Mouse (Mus musculus) bone marrow macrophage, adult 2 months (primary cell): ENCODE data around the gene Ccdc146. TPM values are rescaled to one million over a fixed set of nuclear protein-coding genes. Genes with fewer than 3 reads are reported as not detected.

Source experiments
- H3K27ac ChIP-seq: 2 replicates; pipeline ENCODE4 v1.5.1; 2012; ENCODE audit warnings: low read depth, low read length; ENCODE audit not compliant: insufficient read depth
- H3K4me1 ChIP-seq: 2 replicates; pipeline ENCODE4 v1.6.1; 2012; ENCODE audit warnings: low read length; ENCODE audit not compliant: control insufficient read depth, insufficient read depth
- H3K4me3 ChIP-seq: 2 replicates; pipeline ENCODE4 v1.5.1; 2012; ENCODE audit warnings: mild to moderate bottlenecking, low read length, moderate library complexity; ENCODE audit not compliant: insufficient read depth
- CTCF ChIP-seq: IDR thresholded peaks from 2 replicates; pipeline ENCODE4 v1.5.1; 2012; ENCODE audit warnings: low read depth, mild to moderate bottlenecking, low read length, moderate library complexity
- POLR2A ChIP-seq: IDR thresholded peaks from 2 replicates; pipeline ENCODE4 v1.6.1; 2012; ENCODE audit warnings: mild to moderate bottlenecking, low read depth, low read length, borderline replicate concordance
- polyA plus RNA-seq: library from polyadenylated mRNA; stranded (reverse); fragments of >200 nt; gene quantifications from 2 replicates; pipeline ENCODE4 v1.2.4, GENCODE M21; 2012; ENCODE audit not compliant: missing spikeins, insufficient read depth, insufficient read length

The Ccdc146 gene
- polyA plus RNA-seq, 1 experiment, result not detected

DNA sequence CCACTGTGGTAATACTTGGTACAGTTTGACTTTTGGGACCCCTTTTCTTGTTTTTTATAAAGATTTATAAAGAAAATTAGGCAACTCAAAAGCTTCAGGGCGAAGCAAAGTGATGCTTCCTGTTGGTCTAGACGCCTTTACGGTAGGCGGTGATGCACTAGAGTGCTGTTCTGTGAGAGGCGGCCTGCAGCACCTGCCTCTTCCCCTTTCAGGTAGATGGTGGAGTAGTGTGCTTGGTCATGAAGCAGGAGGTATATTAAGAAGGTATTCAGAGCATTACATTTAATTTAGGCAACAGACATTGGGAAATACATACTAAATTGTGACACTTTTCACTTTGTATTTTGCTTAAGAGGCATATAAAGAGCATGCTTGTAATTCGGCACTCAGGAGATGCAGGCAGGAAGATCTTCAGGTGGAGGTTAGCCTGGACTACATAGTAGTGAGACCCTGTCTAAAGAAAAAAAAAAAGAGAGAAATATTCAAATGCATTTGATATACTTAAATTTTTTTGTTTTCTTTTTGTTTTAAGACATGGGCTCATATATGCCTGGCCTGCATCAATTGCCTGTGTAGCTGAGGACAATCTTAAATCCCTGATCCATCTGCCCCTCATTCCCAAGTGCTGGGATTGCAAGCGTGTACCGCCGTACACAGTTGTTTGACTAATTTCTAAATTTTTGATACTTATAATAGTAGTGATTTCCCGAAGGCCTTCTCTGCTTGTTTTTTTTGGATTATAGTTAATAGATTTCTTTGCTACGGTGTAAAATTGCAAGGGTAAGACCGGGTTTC is 169.5 kb downstream of the Ccdc146 start:
- Histone ChIP-seq H3K4me3 (no peak overlapping the region), H3K27ac (no peak overlapping the region; the same call in 1 of the 2 replicates), H3K4me1 (peaks cover 15% of the 10 kb centered on the region)
- no peak for TF ChIP-seq CTCF
- TF ChIP-seq POLR2A, result no peak

DNA sequence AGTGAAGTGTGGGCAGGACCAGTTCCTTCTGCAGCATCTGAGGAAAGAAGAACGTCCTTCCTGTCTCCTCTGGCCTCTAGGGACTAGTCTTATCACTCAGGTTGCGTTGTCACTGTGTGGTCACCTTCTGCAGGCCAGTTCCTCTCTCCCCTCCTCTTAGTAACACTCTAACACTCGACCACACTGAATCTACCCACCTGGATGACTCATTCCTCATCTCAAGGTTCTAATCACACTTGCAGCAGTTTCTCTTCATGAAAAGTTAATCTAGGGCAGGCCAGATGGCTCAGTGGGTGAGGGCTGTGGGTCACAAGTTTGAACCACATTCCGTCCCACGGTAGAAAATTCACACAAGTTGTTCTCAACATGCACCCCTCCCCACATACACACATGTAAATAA is 175.6 kb downstream of the Ccdc146 start:
- TF ChIP-seq POLR2A (no peak), CTCF (no peak)
- peaks cover 8% of the 10 kb centered on the region for H3K4me1 ChIP-seq
- H3K27ac ChIP-seq, result no peak overlapping the region
- no peak overlapping the region for H3K4me3 ChIP-seq

DNA sequence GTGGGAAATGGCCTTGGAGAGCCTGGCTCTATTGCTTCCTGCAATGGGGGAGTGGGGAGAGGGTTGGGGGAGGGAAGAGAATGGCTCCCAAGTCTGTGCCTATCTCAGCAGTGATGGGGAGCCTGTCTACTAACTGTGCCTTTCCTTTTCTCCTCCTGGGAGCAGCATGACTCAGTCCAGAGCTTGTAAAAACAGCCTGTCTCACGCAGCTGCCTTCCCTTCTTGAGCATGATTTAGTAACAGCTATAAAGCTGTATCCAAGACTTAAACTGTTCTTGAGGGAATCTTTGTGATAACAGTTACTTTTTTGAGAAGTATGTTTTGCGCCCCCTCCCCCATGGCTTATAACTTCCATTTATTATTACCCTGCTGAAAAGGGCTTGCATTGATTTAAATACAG is 176.6 kb downstream of the Ccdc146 start:
- no peak overlapping the region for H3K27ac ChIP-seq
- peaks cover 8% of the 10 kb centered on the region for H3K4me1 ChIP-seq
- no peak overlapping the region for H3K4me3 ChIP-seq
- TF ChIP-seq POLR2A, result no peak
- TF ChIP-seq CTCF, result no peak

DNA sequence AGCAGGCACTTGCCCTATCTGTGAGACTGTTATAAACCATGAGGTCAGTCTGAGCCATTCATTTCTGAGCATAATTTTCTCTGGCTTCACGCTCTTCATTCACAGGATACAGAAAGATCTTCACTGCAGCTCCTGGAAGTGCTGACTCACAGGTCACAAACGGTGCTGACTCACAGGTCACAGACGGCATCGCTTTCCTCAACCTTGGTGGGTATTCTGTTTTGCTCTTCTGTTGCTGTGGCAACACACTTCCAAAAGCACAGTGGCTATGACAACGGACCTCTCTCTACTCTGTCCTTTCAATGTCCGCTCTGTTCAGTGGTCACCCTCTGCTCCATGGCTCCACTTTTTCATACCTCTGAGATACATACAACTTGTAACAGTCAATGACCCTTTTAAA is 177.7 kb downstream of the Ccdc146 start:
- Histone ChIP-seq H3K27ac (no peak overlapping the region), H3K4me3 (no peak overlapping the region), H3K4me1 (peaks cover 8% of the 10 kb centered on the region)
- TF ChIP-seq CTCF (no peak), POLR2A (no peak)

DNA sequence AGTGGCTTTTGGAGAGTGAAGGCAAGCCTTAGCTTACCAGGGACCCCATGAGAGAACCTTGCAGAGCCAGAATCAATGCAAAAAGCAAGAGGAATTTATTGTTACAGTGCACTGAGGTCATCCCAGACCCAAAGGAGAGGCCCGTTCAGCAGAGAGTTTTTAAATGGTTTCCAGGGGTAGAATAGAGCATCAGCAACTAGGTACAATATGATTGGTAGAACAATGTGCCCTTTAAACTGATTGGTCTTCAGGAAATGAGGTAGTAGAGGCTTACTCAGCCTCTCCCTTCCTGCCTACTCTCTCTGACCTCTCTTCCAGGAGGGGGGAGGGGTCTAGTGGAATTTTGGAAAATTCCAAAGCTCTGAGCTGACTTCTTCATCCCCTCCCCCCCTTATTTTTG is 179.2 kb downstream of the Ccdc146 start:
- peaks cover 8% of the 10 kb centered on the region for H3K4me1 ChIP-seq

DNA sequence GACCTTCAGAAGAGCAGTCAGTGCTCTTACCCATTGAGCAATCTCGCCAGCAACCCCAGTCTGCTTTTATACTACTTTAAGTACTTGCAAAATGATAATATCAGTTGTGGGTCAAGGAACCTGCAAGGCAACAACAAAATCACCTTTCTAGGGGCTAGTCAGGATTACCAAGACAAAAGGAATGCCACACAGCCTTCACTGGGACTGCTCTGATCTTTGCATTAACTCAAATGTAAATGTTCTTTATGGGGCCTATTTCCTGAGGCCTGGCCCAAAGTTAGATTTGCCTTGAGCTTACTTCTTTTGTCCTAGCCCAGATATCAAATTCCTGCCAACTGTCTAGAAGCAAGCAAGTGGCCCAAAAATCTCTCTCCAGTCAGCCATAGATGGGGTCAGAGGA is 179.9 kb downstream of the Ccdc146 start:
- H3K4me3 ChIP-seq, result no peak overlapping the region
- H3K27ac ChIP-seq, result no peak overlapping the region
- peaks cover 8% of the 10 kb centered on the region for H3K4me1 ChIP-seq
- no peak for TF ChIP-seq CTCF
- no peak for TF ChIP-seq POLR2A

More for the DNA sequence above, 179.2 kb downstream of the Ccdc146 start:
- Histone ChIP-seq H3K27ac (no peak overlapping the region), H3K4me3 (no peak overlapping the region)
- TF ChIP-seq POLR2A (no peak), CTCF (no peak)

Other genes with a start within 250 kb of the Ccdc146 start
- gene Gsap, start 238.4 kb downstream of the Ccdc146 start, polyA plus RNA-seq, result 34.2 and 35.0 TPM in 2 replicates
- gene Fgl2, start 52.0 kb downstream of the Ccdc146 start, polyA plus RNA-seq, result 32.2 and 33.9 TPM in 2 replicates
- 1.6 and 2.3 TPM in 2 replicates for gene Fam185a, start 281 bp upstream of the Ccdc146 start, polyA plus RNA-seq
- gene Lrrc17, start 118.9 kb upstream of the Ccdc146 start, polyA plus RNA-seq, result not detected in 2 replicates
- not detected in 2 replicates for gene Fbxl13, start 221.0 kb upstream of the Ccdc146 start, polyA plus RNA-seq
- 31.0 and 33.2 TPM in 2 replicates for gene Armc10, start 221.1 kb upstream of the Ccdc146 start, polyA plus RNA-seq